Mouse (Mus musculus): ENCODE results near the gene Capn1. TPM values are rescaled to one million over a fixed set of nuclear protein-coding genes. Genes with fewer than 3 reads are reported as not detected.

The Capn1 gene
- polyA plus RNA-seq, 1 experiment, result not detected

GRCm38 (mm10) chr19:5942581-5942980, 73.1 kb downstream of the Capn1 start:
- TF ChIP-seq POLR2A (IDR thresholded peaks at IDR 0.05; ENCODE audit: insufficient read depth, low read depth, low read length) (no peak), CTCF (IDR thresholded peaks at IDR 0.05; ENCODE audit: insufficient read depth, low read depth, low read length) (no peak)
- 90% methylated on average over 7 of the region's 7 CpGs for WGBS
- H3K27ac ChIP-seq (ENCODE audit: insufficient read depth, low read depth, low read length), result no peak overlapping the region
- no peak overlapping the region for H3K4me3 ChIP-seq (ENCODE audit: insufficient read depth, low read depth, low read length)
- H3K4me1 ChIP-seq (ENCODE audit: control insufficient read depth, insufficient read depth, low read length), result peaks cover 22% of the 10 kb centered on the region

DNA sequence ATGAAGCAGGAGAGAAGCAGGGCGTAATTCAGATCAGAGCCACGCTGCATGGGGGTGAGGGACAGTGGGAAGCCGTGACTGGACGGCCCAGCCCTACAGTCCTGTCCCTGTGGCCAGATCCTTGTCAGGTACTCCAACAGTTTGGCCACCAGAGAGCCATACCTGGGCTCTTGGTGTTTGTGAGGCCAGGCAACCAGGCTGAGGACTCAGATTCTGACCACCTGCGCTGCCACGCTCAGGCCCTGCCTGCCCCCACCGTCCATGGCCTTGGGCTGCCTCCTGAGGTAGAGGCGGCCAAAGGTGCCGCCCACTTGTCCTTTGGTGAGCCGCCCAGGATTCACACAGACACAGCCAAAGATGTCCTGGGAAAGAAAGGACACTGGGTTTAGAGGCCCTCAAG, 75.0 kb downstream of the Capn1 start:
- H3K4me1 ChIP-seq (ENCODE audit: control insufficient read depth, insufficient read depth, low read length), result peaks cover 25% of the 10 kb centered on the region
- TF ChIP-seq POLR2A (IDR thresholded peaks at IDR 0.05; ENCODE audit: insufficient read depth, low read depth, low read length), result no peak
- no peak for TF ChIP-seq CTCF (IDR thresholded peaks at IDR 0.05; ENCODE audit: insufficient read depth, low read depth, low read length)
- WGBS, result 85% methylated on average over 10 of the region's 10 CpGs

GRCm38 (mm10) chr19:5940173-5940572, 75.5 kb downstream of the Capn1 start:
- H3K4me3 ChIP-seq (ENCODE audit: insufficient read depth, low read depth, low read length), result no peak overlapping the region
- H3K4me1 ChIP-seq (ENCODE audit: control insufficient read depth, insufficient read depth, low read length), result peaks cover 21% of the 10 kb centered on the region
- 48% methylated on average over 4 of the region's 4 CpGs for WGBS
- H3K27ac ChIP-seq (ENCODE audit: insufficient read depth, low read depth, low read length), result no peak overlapping the region
- TF ChIP-seq POLR2A (IDR thresholded peaks at IDR 0.05; ENCODE audit: insufficient read depth, low read depth, low read length), result no peak

More for the DNA sequence above, 75.0 kb downstream of the Capn1 start:
- Histone ChIP-seq H3K27ac (ENCODE audit: insufficient read depth, low read depth, low read length) (no peak overlapping the region), H3K4me3 (ENCODE audit: insufficient read depth, low read depth, low read length) (no peak overlapping the region)

DNA sequence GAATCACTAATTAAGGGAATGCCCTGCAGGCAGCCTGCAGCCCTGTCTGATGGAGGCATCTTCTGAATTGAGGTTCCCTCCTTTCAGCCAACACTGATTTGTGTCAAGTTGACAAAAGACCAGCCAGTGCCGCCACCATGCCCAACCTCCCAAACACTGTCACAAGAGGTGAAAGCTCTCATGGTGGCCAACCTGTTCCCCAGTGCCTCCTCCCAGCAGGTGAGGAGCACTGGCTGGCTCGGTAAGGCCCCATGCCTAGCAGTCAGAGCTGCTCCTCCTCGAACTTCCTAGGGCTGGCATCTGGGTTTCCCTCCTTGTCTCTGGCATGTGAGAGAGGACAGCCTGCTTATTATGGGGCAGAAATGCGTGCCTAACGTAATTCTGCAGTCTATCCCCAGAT, 76.0 kb downstream of the Capn1 start:
- Histone ChIP-seq H3K4me1 (ENCODE audit: control insufficient read depth, insufficient read depth, low read length) (peaks cover 17% of the 10 kb centered on the region), H3K4me3 (ENCODE audit: insufficient read depth, low read depth, low read length) (no peak overlapping the region), H3K27ac (ENCODE audit: insufficient read depth, low read depth, low read length) (no peak overlapping the region)
- no peak for TF ChIP-seq CTCF (IDR thresholded peaks at IDR 0.05; ENCODE audit: insufficient read depth, low read depth, low read length)
- TF ChIP-seq POLR2A (IDR thresholded peaks at IDR 0.05; ENCODE audit: insufficient read depth, low read depth, low read length), result no peak
- WGBS, result 56% methylated on average over 5 of the region's 5 CpGs

Other genes starting within 250 kb of the Capn1 start
- not detected in 2 replicates for gene Scyl1, start 244.5 kb downstream of the Capn1 start, polyA plus RNA-seq (2012; ENCODE audit: insufficient read depth, insufficient read length, low replicate concordance, missing spikeins)
- gene Frmd8, start 140.6 kb downstream of the Capn1 start, polyA plus RNA-seq (2012; ENCODE audit: insufficient read depth, insufficient read length, low replicate concordance, missing spikeins), result not detected in 2 replicates
- not detected in 2 replicates for gene Slc25a45, start 138.1 kb downstream of the Capn1 start, polyA plus RNA-seq (2012; ENCODE audit: insufficient read depth, insufficient read length, low replicate concordance, missing spikeins)
- gene Tigd3, start 121.7 kb downstream of the Capn1 start, polyA plus RNA-seq (2012; ENCODE audit: insufficient read depth, insufficient read length, low replicate concordance, missing spikeins), result not detected in 2 replicates
- gene Dpf2, start 102.9 kb downstream of the Capn1 start, polyA plus RNA-seq (2012; ENCODE audit: insufficient read depth, insufficient read length, low replicate concordance, missing spikeins), result not detected in 2 replicates
- not detected in 2 replicates for gene Cdc42ep2, start 91.1 kb downstream of the Capn1 start, polyA plus RNA-seq (2012; ENCODE audit: insufficient read depth, insufficient read length, low replicate concordance, missing spikeins)
- gene Pola2, start 51.7 kb downstream of the Capn1 start, polyA plus RNA-seq (2012; ENCODE audit: insufficient read depth, insufficient read length, low replicate concordance, missing spikeins), result not detected in 2 replicates
- gene Slc22a20, start 29.8 kb downstream of the Capn1 start, polyA plus RNA-seq (2012; ENCODE audit: insufficient read depth, insufficient read length, low replicate concordance, missing spikeins), result not detected in 2 replicates
- not detected in 2 replicates for gene Syvn1, start 30.7 kb upstream of the Capn1 start, polyA plus RNA-seq (2012; ENCODE audit: insufficient read depth, insufficient read length, low replicate concordance, missing spikeins)
- gene Mrpl49, start 41.9 kb upstream of the Capn1 start, polyA plus RNA-seq (2012; ENCODE audit: insufficient read depth, insufficient read length, low replicate concordance, missing spikeins), result not detected in 2 replicates
- 1,126 and 1,387 TPM in 2 replicates for gene Fau, start 41.9 kb upstream of the Capn1 start, polyA plus RNA-seq (2012; ENCODE audit: insufficient read depth, insufficient read length, low replicate concordance, missing spikeins)
- gene Znhit2, start 45.3 kb upstream of the Capn1 start, polyA plus RNA-seq (2012; ENCODE audit: insufficient read depth, insufficient read length, low replicate concordance, missing spikeins), result not detected in 2 replicates
- gene Tm7sf2, start 52.5 kb upstream of the Capn1 start, polyA plus RNA-seq (2012; ENCODE audit: insufficient read depth, insufficient read length, low replicate concordance, missing spikeins), result not detected in 2 replicates
- gene Vps51, start 61.3 kb upstream of the Capn1 start, polyA plus RNA-seq (2012; ENCODE audit: insufficient read depth, insufficient read length, low replicate concordance, missing spikeins), result not detected in 2 replicates
- not detected in 2 replicates for gene Tmem262, start 64.1 kb upstream of the Capn1 start, polyA plus RNA-seq (2012; ENCODE audit: insufficient read depth, insufficient read length, low replicate concordance, missing spikeins)
- not detected in 2 replicates for gene Gm28374, start 66.4 kb upstream of the Capn1 start, polyA plus RNA-seq (2012; ENCODE audit: insufficient read depth, insufficient read length, low replicate concordance, missing spikeins)
- not detected in 2 replicates for gene Zfpl1, start 69.1 kb upstream of the Capn1 start, polyA plus RNA-seq (2012; ENCODE audit: insufficient read depth, insufficient read length, low replicate concordance, missing spikeins)
- not detected in 2 replicates for gene Cdca5, start 69.1 kb upstream of the Capn1 start, polyA plus RNA-seq (2012; ENCODE audit: insufficient read depth, insufficient read length, low replicate concordance, missing spikeins)
- not detected in 2 replicates for gene AC131692.1, start 78.5 kb upstream of the Capn1 start, polyA plus RNA-seq (2012; ENCODE audit: insufficient read depth, insufficient read length, low replicate concordance, missing spikeins)
- not detected in 2 replicates for gene Naaladl1, start 89.9 kb upstream of the Capn1 start, polyA plus RNA-seq (2012; ENCODE audit: insufficient read depth, insufficient read length, low replicate concordance, missing spikeins)
- gene Sac3d1, start 102.8 kb upstream of the Capn1 start, polyA plus RNA-seq (2012; ENCODE audit: insufficient read depth, insufficient read length, low replicate concordance, missing spikeins), result not detected in 2 replicates
- not detected in 2 replicates for gene Snx15, start 112.4 kb upstream of the Capn1 start, polyA plus RNA-seq (2012; ENCODE audit: insufficient read depth, insufficient read length, low replicate concordance, missing spikeins)
- not detected in 2 replicates for gene Batf2, start 125.1 kb upstream of the Capn1 start, polyA plus RNA-seq (2012; ENCODE audit: insufficient read depth, insufficient read length, low replicate concordance, missing spikeins)
- gene Arl2, start 125.7 kb upstream of the Capn1 start, polyA plus RNA-seq (2012; ENCODE audit: insufficient read depth, insufficient read length, low replicate concordance, missing spikeins), result not detected in 2 replicates
- not detected in 2 replicates for gene Majin, start 168.5 kb upstream of the Capn1 start, polyA plus RNA-seq (2012; ENCODE audit: insufficient read depth, insufficient read length, low replicate concordance, missing spikeins)
- gene Gpha2, start 210.5 kb upstream of the Capn1 start, polyA plus RNA-seq (2012; ENCODE audit: insufficient read depth, insufficient read length, low replicate concordance, missing spikeins), result not detected in 2 replicates
- gene Ppp2r5b, start 220.0 kb upstream of the Capn1 start, polyA plus RNA-seq (2012; ENCODE audit: insufficient read depth, insufficient read length, low replicate concordance, missing spikeins), result not detected in 2 replicates
- not detected in 2 replicates for gene Atg2a, start 225.8 kb upstream of the Capn1 start, polyA plus RNA-seq (2012; ENCODE audit: insufficient read depth, insufficient read length, low replicate concordance, missing spikeins)